Mouse (Mus musculus): ENCODE results near the gene 2410137M14Rik.

2410137M14Rik gene

DNA sequence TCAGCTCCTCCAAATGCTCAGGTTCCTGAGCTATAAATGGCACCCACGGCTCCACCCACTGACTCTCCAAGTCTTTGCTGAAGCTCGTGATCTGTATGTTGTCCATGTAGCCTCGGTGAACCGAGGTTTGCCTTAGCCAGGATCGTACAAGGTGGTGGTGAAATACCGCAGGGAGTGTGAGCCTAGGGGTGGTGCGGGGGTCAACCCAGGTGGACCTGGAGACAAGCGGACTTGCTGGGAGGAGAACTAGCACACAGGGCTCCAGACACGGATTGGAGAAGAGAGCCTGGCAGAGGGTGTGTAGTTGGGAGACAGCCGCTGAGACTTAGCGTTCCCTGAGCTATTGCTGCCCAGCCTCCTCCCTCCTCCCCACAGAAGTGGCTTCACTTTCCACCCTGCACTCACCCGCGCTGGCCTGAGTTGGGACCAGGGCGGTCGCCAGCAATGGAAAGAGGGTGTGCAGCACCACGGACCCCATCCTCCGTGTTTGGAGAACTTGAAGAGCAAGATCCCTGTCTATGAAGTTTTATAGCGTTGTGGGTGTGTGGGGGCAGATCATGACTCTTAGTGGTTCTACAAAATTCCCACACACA is at the start of gene 2410137M14Rik:
2410137M14Rik (minus strand) TSS at position 17 of the 593 bp plus-strand sequence.
- ATAC-seq (ENCODE audit: low TSS enrichment): peak; percentile 91

DNA sequence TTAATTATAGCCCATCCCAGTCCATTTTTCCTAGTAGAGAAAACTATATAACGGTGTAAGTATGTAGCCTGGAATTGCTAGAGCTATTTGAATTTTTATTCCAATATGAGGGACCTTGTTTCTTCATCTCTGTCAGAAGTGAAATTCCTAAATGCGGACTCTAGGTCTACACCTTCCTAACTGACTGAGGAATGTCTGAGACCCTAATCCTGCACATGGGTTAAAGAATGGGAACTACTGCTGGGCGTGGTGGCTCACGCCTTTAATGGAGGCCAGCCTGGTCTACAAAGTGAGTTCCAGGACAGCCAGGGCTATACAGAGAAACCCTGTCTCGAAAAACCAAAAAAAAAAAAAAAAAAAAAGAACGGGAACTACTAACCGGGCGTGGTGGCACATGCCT is 48.1 kb upstream of the 2410137M14Rik start:
- ATAC-seq (ENCODE audit: low TSS enrichment): no peak

DNA sequence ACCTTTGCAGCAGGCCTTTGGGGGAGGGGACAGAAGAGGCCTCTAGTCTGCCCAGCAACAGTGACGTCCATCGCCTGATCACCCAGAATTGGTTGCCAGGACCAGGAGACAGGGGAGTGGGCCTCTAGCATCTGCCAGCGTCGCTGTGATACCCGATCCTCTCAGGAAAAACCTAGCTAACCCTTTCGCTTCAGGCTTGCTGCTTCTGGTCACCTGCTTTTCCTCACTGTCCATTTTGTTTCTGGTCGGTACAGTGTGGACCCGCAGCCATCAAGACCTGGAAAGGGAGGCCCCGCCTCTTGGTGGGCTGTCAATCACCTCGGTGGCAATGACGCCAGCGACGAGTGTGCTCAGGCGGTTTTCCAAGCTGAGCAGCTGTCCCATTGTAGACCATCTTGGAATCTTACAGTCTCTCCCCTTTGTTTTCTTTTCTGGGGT is 47.7 kb upstream of the 2410137M14Rik start:
- peak; percentile 99 for ATAC-seq (ENCODE audit: low TSS enrichment)

DNA sequence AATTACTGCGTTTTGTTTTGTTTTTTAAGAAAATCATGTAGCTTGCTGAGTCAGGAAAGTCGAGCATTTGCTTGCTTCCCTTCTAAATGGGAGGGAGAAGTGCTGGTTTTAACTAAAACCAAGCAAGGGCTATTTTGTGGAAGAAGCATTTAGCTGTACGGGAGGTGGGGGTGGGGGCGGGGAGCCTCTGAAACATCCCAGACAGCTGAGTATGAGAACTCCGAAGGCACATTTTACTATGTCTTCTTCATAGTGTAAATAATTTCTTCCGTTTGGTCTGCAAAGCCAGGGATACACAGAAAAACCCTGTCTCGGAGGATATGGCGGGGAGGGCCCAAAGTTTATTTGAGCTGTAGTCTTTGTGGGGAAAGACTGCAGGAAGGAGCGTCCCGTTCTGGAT is 47.2 kb upstream of the 2410137M14Rik start:
- ATAC-seq (ENCODE audit: low TSS enrichment): peak; percentile 13

DNA sequence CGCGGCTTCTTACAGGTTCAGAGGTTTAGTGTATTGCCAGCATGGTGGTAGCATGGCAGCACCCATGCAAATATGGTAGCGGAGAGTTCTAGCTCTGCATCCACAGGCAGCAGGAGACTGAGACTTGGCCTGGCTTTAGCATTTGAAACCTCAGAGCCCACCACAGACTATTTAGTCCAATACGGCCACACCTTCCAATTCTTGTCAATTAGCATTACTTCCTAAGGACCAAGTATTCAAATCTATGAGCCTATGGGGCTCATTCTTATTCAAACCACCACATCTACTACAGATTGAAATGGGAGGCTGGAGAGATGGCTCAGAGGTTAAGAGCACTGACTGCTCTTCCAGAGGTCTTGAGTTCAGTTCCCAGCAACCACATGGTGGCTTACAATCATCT is 46.4 kb upstream of the 2410137M14Rik start:
- no peak for ATAC-seq (ENCODE audit: low TSS enrichment)

DNA sequence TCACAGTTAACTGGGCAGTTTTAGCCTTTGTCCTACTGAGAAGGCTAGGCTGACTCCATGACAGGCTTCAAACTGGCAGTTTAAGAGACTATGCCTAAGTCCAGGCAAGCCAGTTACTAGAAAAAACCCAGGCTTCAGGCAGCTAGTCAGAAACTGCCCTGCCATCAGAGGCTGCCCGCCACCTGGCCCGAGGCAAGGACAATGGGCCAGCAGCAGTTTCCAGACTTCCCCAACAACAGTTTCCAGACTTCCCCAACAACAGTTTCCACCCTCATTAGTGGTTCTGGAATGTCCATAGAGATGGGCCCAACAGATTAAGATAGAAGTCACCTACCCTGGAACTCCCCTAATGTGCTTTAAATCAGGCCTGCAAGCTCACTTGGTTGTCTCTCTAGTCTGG is 45.4 kb upstream of the 2410137M14Rik start:
- ATAC-seq (ENCODE audit: low TSS enrichment): no peak

DNA sequence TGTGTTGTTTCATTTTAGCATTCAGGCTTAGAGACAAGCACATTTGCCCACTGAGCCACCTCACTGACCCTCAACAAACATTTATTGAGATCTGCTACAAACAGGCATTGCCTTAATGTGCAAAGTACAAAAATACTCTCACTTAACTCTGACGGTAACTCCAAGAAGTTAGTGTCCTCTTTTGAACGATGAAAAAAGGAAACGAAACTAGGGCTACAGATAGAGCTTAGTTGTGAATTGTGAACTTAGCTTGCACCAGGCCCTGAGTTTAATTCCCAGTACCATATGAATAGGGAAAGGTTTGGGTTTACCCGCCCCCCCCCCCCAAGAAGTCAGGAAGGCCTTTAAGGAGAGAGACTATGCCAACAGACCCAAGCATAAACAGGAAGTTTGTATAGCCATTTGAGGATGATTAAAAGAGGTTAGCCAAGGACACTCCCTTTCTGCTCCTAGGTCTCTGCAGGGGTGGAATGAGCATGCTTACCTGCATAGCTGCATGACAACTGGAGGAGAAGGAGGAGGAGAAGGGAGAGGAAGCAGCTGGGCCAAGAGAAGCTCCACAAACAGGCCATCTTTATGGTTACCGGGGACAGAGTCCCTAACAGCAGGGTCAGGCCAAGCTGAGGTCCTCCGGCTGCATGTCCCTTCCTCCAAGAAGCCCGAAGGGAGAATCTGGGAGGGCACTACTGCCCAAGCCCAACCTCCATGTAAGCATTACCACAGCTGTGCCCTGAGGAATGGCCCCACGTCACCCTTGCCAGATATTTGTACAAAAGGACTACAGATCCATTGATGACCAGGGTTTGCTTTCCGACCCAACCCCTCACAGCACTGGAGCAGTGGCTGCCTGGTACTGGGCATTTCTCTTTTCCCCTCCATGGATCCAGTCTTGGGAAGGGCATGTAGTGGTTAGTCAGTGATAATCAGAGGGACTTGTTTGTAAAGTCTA is 41.9 kb upstream of the 2410137M14Rik start, which contains the start of gene Mog:
Mog (minus strand) TSS at position 771 of the 949 bp plus-strand sequence.
- ATAC-seq (ENCODE audit: low TSS enrichment): peak; percentile 25; the same call in 1 of the 2 replicates

DNA sequence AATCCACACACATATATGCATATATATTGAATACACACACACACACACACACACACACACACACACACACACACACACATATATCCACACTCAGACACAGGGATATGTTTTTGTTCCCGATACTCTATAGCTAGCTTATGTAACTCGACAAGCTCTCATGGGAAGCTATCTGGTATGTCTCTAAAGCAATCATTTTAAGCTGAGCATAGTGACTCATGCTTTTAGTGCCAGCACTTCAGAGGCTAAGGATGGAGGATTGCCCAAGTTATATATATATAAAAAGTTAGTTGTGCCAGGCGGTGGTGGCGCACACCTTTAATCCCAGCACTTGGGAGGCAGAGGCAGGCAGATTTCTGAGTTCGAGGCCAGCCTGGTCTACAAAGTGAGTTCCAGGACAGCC is 38.2 kb upstream of the 2410137M14Rik start:
- peak; percentile 79 for ATAC-seq (ENCODE audit: low TSS enrichment)

DNA sequence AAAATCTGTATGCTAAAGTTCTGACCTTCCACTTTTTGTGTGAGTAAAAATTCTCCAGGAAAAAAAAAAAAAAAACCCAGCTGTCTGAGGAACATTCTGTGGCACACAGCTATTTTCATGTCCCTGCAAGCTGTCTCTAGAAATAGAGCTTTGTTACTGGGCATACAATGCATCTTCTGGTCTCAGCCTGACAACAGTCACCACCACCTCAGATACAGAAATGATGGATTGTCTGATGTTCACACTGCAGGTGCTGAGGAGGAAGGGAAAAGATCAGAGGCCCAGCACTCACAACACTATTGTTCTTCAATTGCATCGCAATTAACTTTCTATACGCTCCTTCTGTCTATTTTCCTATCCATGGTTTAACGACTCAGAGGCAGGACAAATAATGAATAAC is 37.3 kb upstream of the 2410137M14Rik start:
- peak; percentile 83 for ATAC-seq (ENCODE audit: low TSS enrichment)

DNA sequence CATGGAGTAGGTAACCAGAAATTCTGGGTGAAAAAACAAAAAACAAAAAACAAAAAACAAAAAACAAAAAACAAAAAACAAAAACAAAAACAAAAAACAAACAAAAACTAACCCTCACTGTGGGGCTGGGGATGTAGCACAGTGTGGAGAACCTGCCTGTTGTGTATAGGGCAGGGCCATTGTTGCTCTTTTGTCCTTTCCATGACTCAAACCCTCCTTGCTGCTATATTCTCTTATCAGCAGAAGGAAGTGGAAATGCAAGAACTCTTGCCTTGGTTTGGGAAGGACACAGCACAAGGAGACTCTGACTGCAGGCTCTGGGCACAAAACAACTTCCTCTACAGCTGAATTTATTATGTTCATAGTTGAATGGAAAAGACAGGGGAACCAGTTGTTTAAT is 35.3 kb upstream of the 2410137M14Rik start:
- no peak for ATAC-seq (ENCODE audit: low TSS enrichment)

DNA sequence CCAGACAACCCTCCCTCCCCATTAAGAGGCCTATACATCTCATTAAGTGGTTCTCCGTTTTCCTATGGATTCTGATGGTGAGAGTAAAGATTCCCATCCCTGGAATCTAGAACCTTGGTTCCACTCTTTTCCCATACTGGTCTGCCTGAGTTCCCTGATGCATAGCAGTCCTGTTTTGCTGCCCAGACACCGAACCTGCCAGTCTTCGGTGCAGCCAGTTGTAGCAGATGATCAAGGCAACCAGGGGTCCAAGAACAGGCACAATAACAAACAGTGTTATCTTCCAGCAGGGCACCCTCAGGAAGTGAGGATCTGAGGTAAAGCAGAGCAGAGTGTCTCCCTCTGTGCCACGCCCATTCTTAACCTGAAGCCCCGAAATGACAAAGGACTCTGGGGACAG is 31.1 kb upstream of the 2410137M14Rik start:
- no peak for ATAC-seq (ENCODE audit: low TSS enrichment)

DNA sequence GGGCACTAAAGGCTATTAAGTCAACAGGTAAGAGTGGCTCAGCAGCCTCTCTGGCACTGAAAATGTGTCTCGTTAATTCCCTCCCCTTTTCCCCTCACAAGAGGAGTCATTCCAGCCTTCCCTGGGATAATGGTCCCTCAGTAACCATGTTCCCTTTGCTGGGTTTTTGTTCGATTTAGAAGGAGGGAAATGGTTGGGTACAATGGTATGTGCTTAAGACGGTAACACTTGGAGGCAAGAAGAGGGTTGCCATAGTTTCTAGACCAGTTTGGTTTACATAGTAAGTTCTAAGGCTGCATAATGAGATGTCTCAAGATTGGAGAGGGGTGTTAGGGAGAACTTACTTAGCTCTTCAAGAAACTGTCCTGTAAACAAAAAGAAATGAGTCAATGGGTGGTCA is 30.7 kb upstream of the 2410137M14Rik start:
- no peak for ATAC-seq (ENCODE audit: low TSS enrichment)

DNA sequence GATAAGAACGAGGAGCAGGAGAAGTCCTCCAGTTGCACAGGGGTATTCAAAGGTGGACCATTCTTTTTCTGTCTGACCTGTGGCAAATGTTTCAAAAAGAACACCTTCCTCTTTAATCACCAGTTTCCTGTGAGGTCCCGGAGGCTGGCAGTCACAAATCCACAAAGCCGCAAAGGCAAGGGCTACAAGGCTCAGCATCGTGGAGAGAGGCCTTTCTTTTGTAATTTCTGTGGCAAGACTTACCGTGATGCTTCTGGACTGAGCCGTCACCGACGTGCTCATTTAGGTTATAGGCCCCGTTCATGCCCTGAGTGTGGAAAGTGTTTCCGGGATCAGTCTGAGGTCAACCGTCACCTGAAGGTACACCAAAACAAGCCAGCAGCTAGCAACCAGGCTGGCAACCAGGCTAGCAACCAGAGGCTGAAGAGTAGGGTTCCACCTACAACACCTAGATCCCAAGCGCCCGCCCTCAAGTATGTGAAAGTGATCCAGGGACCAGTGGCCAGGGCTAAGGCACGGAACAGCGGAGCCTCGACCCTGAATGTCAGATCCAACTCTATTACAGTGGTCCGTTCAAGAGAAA is 28.5 kb upstream of the 2410137M14Rik start:
- no peak for ATAC-seq (ENCODE audit: low TSS enrichment)

DNA sequence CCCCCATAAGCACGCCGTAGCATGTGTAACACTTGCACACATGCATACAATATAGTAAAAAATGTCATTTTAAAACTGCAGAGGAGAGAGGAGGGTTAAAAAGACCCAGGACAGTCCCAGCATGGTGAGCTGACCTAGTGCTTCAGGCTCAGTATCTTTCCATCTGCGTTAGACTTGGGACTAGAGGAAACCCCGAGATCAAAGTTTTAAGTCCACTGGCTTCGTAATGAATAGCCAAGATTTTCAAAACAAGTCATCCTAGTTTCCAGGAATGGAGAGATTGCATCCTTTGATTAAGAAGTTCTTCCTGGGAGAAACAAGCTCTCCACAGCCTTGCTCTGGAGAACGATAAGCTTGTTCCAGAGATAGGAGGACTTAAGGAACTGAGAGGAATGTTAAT is 27.1 kb upstream of the 2410137M14Rik start:
- no peak for ATAC-seq (ENCODE audit: low TSS enrichment)

DNA sequence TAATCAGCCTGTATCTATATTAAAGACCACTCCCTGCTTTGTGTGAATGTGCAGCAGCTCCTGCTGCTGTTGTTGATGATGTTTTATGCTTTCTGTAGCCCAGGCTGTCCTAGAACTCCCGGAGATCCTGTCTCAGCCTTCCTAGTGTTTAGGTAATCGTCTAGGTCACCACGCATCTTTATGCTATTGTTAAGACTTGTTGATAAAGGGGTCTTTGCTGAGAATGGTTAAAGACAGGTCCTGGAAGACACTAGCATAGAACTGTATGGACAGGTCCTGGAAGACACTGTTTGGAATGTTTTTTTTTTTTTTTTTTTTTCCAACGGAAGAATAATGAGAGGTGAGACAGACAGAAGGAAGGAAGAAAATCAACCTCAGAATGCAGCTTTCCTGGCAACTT is 22.3 kb upstream of the 2410137M14Rik start:
- no peak for ATAC-seq (ENCODE audit: low TSS enrichment)

DNA sequence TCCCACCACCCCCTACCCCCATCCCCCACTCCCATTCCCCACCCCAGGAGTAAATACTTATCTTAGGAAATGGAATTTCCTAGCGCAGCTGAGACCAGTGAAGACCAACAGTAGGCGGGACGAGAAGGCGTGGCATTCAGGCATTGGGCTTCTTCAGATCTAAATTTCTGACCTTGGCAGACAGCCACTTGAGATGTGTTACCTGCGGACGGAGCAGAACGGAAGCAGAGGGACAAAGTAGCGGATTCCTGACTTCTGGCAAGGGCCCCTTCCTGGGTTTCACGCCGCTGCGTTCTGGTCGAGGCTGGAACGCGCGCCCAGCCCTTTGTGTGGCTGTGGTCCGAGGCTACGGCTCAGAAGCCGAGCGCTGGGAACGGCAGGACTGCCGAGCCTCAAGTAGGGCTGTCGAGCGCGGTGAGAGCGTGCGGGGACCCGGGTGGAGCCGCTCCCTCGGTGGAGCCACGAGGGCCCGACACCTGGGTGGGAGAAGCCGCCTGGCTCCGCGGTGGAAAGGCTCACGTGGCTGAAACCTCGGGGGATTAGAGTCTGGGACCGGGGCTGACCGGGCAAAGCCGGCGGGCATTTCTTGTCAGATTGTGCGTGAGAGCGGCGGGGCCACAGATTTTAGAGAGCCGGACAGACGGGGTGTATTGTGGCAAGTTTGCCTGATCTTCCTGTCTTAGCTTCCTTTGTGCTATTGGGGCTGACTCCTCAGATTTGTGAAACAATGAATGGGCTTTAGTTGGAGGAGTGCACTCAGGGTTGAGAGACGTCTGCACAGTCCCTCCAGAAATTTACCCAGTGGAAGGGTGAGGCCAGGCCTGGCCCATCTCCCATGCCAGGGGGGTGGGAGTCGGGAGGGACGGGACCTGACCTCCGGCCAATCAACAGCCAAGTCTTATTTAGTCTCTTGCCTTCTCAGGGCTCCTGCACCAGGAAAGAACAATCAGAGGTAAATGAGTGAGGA is 21.6 kb upstream of the 2410137M14Rik start:
- ATAC-seq (ENCODE audit: low TSS enrichment): peak; percentile 78

DNA sequence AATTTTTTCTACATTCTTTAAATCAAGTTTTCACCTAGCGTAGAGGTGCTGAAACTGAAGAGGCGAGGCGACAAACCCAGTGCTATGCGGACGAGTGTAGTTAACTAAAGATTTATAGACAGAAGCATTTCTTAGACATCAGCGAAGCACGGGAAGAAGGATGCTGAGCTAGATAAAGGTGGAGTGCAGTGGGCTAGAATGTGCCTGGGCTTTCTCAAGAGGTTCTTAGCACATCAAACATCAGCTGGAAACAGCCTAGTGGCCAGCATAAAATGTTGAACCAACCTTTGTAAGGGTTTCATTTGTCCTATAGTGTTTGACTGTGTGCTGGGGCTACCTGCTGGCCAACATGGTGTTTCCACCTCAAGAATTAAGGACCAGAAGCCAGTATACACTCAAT is 19.8 kb upstream of the 2410137M14Rik start, which contains the start of gene Zfp57:
Zfp57 (plus strand) TSS at position 301 of the 400 bp plus-strand sequence.
- ATAC-seq (ENCODE audit: low TSS enrichment): no peak

DNA sequence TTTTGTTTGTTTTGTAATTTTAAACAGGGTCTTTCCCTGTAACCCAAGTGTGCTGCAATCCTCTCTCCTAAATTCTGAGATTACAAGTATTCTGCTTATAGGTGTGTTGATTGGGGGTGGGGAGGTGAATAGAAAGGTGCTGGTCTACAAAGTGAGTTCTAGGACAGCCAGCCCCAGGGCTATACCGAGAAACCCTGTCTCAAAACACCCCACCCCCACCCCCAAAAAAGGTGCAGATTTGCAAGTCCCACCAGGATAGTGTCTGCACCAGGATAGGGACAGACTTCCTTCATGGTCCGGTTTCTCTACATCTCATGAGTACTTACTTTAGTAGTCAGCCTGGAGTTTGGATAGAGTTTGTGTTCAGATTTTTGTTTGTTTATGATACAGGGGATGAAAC is 17.4 kb upstream of the 2410137M14Rik start:
- ATAC-seq (ENCODE audit: low TSS enrichment): no peak

DNA sequence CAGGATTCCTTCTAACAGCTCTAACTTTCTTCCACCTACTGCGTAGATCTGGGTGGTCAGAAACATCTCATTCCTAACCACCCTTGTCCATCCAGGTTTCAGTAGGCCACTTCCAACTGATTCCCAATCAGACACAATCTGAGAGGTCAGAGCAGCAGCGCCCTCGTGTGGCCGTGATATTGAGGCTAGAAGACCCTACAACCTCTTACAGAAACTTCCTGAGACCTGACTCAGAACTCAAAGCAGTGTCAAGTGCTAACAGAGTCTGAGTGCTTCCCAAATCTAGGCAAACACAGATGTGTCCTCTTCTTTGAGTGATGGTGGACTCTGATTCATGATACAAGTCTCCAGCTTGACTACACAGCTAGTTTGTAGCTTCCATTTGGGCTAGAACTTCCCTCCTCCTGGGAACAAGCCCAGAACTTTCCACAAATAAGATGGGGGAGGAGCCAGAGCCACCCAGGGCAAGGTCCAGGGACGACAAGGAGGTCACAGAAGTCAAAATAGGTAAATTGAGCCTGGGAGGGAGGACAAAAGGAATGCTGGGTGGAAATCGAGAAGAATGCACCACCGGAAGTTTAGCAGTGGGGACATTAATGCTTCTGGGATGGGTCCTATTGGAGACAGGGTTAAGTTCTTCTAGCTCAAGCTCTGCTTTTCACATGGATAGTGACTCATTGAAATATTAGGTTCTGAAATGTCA is 16.1 kb upstream of the 2410137M14Rik start:
- ATAC-seq (ENCODE audit: low TSS enrichment): peak; percentile 66

DNA sequence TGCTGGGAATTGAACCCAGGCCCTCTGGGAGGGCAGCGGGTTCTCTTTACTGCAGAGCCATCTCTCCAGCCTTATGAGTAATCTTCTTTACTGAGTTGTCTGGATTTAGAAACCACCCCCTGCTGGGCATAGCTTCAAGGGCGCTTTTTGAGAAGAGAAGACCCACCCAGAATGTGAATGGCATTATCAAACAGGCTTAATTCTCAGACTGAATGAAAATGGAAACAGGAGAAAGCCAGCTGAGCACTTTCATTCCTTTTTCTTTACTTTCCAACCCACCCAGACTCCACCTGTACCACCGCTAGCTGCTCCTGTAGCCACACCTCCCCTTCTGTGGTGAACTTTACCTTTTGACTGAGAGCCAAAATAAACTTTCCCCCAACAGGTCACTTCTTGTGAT is 14.4 kb upstream of the 2410137M14Rik start:
- ATAC-seq (ENCODE audit: low TSS enrichment): no peak

DNA sequence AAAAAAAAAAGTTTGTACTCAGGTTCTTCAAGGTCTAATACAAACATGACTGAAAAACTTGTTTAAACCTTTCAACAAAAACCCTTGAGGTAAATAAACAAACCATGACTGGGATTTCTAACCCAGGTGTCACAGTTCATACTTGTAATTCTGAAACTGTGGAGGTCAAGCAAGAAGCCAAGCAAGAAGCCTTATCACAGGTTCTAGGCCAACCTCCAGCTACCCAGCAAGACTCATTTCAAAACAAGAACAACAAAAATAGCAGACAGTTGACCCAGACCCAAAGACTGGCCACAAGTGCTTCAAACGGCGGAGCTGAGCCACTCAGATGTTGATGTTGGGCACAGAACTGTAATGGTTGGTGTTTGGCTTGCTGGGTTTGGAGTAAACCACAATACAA is 13.5 kb upstream of the 2410137M14Rik start:
- ATAC-seq (ENCODE audit: low TSS enrichment): no peak
